In genomic region chr16:14328156-14328555, GRCm38 (mm10) we compare ENCODE assay signal across 24 mouse cellular contexts. TPM values are rescaled to one million over a fixed set of nuclear protein-coding genes. Genes with fewer than 3 reads are reported as not detected.
A peak's percentile ranks its signal among the peaks of the same experiment; 100 is the strongest.
DNase-seq lines count a peak whose midpoint lies in the region; ATAC-seq and TF ChIP-seq lines count a peak whose summit lies in the region.
"Had no signal": no experiment of that assay in that cellular context is flagged by ENCODE, and none has a peak within 500 bp of the region (broad histone marks: within the 10 kb centered on the region; RNA-seq: fewer than 3 reads in every experiment).

No protein-coding gene starts in this region.

- no peaks in the 10 kb centered on the region for H3K4me1 ChIP-seq in liver, embryonic 11.5 days (replicated peaks; ENCODE audit: control insufficient read depth, insufficient read depth, low read length)
- no peaks in the 10 kb centered on the region for H3K4me1 ChIP-seq in liver, embryonic 12.5 days
- no peaks in the 10 kb centered on the region for H3K4me1 ChIP-seq in lung, adult 2 months (ENCODE audit: control insufficient read depth, insufficient read depth, low read length)
- H3K4me1 ChIP-seq: forebrain, embryonic 10.5 days; forebrain, embryonic 13.5 days; hindbrain, embryonic 10.5 days; hindbrain, embryonic 13.5 days; intestine, embryonic 15.5 days had no signal

- ATAC-seq in liver, embryonic 11.5 days (replicated peaks; ENCODE audit: low FRiP score): no peak
- no peak for ATAC-seq in liver, embryonic 12.5 days
- ATAC-seq: activated CD4-positive, CD25-positive, alpha-beta regulatory T cell, adult 4 months; CD4-positive, CD25-positive, alpha-beta regulatory T cell, adult 4 months; forebrain, embryonic 13.5 days; forebrain, embryonic 16.5 days; hindbrain, embryonic 16.5 days; intestine, embryonic 15.5 days had no signal

- H3K4me2 ChIP-seq in liver, embryonic 11.5 days: no peak overlapping the region
- no peak overlapping the region for H3K4me2 ChIP-seq in liver, embryonic 12.5 days
- H3K4me2 ChIP-seq: forebrain, embryonic 13.5 days; heart, embryonic 11.5 days; hindbrain, embryonic 13.5 days; intestine, embryonic 15.5 days had no signal

- H3K4me3 ChIP-seq in liver, embryonic 11.5 days (ENCODE audit: low read depth, low read length): no peak overlapping the region
- no peak overlapping the region for H3K4me3 ChIP-seq in liver, embryonic 12.5 days
- H3K4me3 ChIP-seq in lung, adult 2 months (replicated peaks; ENCODE audit: extremely low read depth, low read depth, low read length): no peak overlapping the region
- H3K4me3 ChIP-seq: forebrain, embryonic 10.5 days; forebrain, embryonic 13.5 days; hindbrain, embryonic 10.5 days; hindbrain, embryonic 13.5 days; intestine, embryonic 15.5 days had no signal

- H3K36me3 ChIP-seq in liver, embryonic 11.5 days (ENCODE audit: control insufficient read depth, insufficient read depth, low read length): no peaks in the 10 kb centered on the region
- H3K36me3 ChIP-seq in liver, embryonic 12.5 days: no peaks in the 10 kb centered on the region
- H3K36me3 ChIP-seq: forebrain, embryonic 10.5 days; hindbrain, embryonic 10.5 days; hindbrain, embryonic 13.5 days; intestine, embryonic 15.5 days had no signal

- no peak for TF ChIP-seq POLR2A in lung, adult 2 months (IDR thresholded peaks at IDR 0.05; ENCODE audit: borderline replicate concordance, extremely low read depth, low read depth, low read length)

- no peaks in the 10 kb centered on the region for H3K9me3 ChIP-seq in liver, embryonic 11.5 days (ENCODE audit: control insufficient read depth, low read length)
- no peaks in the 10 kb centered on the region for H3K9me3 ChIP-seq in liver, embryonic 12.5 days (replicated peaks)
- H3K9me3 ChIP-seq: forebrain, embryonic 10.5 days; forebrain, embryonic 13.5 days; hindbrain, embryonic 10.5 days; hindbrain, embryonic 13.5 days; intestine, embryonic 15.5 days had no signal

- H3K27ac ChIP-seq in liver, embryonic 11.5 days (ENCODE audit: low read depth, low read length): no peak overlapping the region
- H3K27ac ChIP-seq in liver, embryonic 12.5 days: no peak overlapping the region
- H3K27ac ChIP-seq: forebrain, embryonic 10.5 days; forebrain, embryonic 13.5 days; hindbrain, embryonic 10.5 days; hindbrain, embryonic 13.5 days; intestine, embryonic 15.5 days had no signal

- peak; percentile 36 for DNase-seq in adrenal gland, adult 2 months
- DNase-seq in adrenal gland, postnatal 10 days: no peak
- peak; percentile 8 for DNase-seq in liver, embryonic 11.5 days (ENCODE audit: low spot score)
- peak; percentile 12 for DNase-seq in NIH3T3 (ENCODE audit: low read depth)
- DNase-seq in testis, postnatal 14 days (ENCODE audit: low spot score): peak; percentile 71
- no peak for DNase-seq in lung, adult 2 months
- DNase-seq: cerebellum, adult 18-20 months; cerebellum, adult 9-10 months; cerebellum, postnatal 14 days; gastrocnemius, postnatal 10 days; gastrocnemius, postnatal 36 days had no signal

- WGBS in liver, embryonic 11.5 days: 67% methylated on average over 1 of the region's 1 CpGs
- 50% methylated on average over 1 of the region's 1 CpGs for WGBS in liver, embryonic 12.5 days (ENCODE audit: insufficient replicate concordance)
- 59% methylated on average over 1 of the region's 1 CpGs for WGBS in lung, adult 2 months

- H3K9ac ChIP-seq in liver, embryonic 11.5 days (ENCODE audit: low read depth, low read length): no peak overlapping the region
- H3K9ac ChIP-seq in liver, embryonic 12.5 days: no peak overlapping the region
- H3K9ac ChIP-seq: forebrain, embryonic 13.5 days; hindbrain, embryonic 13.5 days; intestine, embryonic 15.5 days had no signal

- H3K27me3 ChIP-seq in liver, embryonic 11.5 days (replicated peaks; ENCODE audit: control insufficient read depth, insufficient read depth, low read length): no peaks in the 10 kb centered on the region
- no peaks in the 10 kb centered on the region for H3K27me3 ChIP-seq in liver, embryonic 12.5 days (replicated peaks)
- H3K27me3 ChIP-seq: forebrain, embryonic 13.5 days; hindbrain, embryonic 13.5 days; intestine, embryonic 15.5 days had no signal

- no peak for TF ChIP-seq CTCF in lung, adult 2 months (IDR thresholded peaks at IDR 0.05; ENCODE audit: insufficient read depth, low read length)

RNA-seq across cellular contexts. Expression of gene Fopnl, which starts 11.0 kb away (rescaled TPM):
- 10 to 100 TPM; 44.9 to 65.4 TPM for total RNA-seq in adrenal gland, adult 2 months (2021)
- polyA plus RNA-seq in adrenal gland, adult 2 months (2012; rRNA removed): 23.8 and 26.7 TPM in 2 replicates
- 10 to 100 TPM; 41.3 to 58.3 TPM for total RNA-seq in adrenal gland, postnatal 10 days (2021)
- 106 and 107 TPM in 2 replicates for polyA plus RNA-seq in liver, embryonic 11.5 days (2014; fragmentation: Nextera tagmentation; extraction: Ambion mirVana)
- 81.9 and 85.5 TPM in 2 replicates for polyA plus RNA-seq in liver, embryonic 12.5 days (2016; fragmentation: Nextera tagmentation; extraction: Ambion mirVana)
- polyA plus RNA-seq in lung, adult 2 months (2012; rRNA removed): 21.0 and 33.3 TPM in 2 replicates

RNA-seq across cellular contexts. Expression of gene Abcc1, which starts 33.2 kb away (rescaled TPM):
- 10 to 100 TPM; 21.3 to 28.5 TPM for total RNA-seq in adrenal gland, adult 2 months (2021)
- 34.9 and 39.0 TPM in 2 replicates for polyA plus RNA-seq in adrenal gland, adult 2 months (2012; rRNA removed)
- 10 to 100 TPM; 16.8 to 27.0 TPM for total RNA-seq in adrenal gland, postnatal 10 days (2021)
- polyA plus RNA-seq in liver, embryonic 11.5 days (2014; fragmentation: Nextera tagmentation; extraction: Ambion mirVana): 9.8 and 10.0 TPM in 2 replicates
- 6.2 and 6.6 TPM in 2 replicates for polyA plus RNA-seq in liver, embryonic 12.5 days (2016; fragmentation: Nextera tagmentation; extraction: Ambion mirVana)
- 28.7 and 32.8 TPM in 2 replicates for polyA plus RNA-seq in lung, adult 2 months (2012; rRNA removed)

RNA-seq across cellular contexts. Expression of gene Myh11, which starts 37.0 kb away (rescaled TPM):
- total RNA-seq in adrenal gland, adult 2 months (2021): 1 to 10 TPM; 3.9 to 7.6 TPM
- polyA plus RNA-seq in adrenal gland, adult 2 months (2012; rRNA removed): 0.73 and 0.94 TPM in 2 replicates
- 10 to 100 TPM; 12.0 to 19.6 TPM for total RNA-seq in adrenal gland, postnatal 10 days (2021)
- polyA plus RNA-seq in liver, embryonic 11.5 days (2014; fragmentation: Nextera tagmentation; extraction: Ambion mirVana): 0.84 and 0.90 TPM in 2 replicates
- 0.69 and 0.71 TPM in 2 replicates for polyA plus RNA-seq in liver, embryonic 12.5 days (2016; fragmentation: Nextera tagmentation; extraction: Ambion mirVana)
- polyA plus RNA-seq in lung, adult 2 months (2012; rRNA removed): 25.1 and 42.6 TPM in 2 replicates
- total RNA-seq: granulocyte monocyte progenitor cell, adult 5-6 weeks; MEL had no signal
- polyA plus RNA-seq: activated CD4-positive, CD25-positive, alpha-beta regulatory T cell, adult 4 months; CD4-positive, CD25-positive, alpha-beta regulatory T cell, adult 4 months had no signal

Comparison
In these comparisons a context has a peak if more than half of its experiments do, and no peak if none do; other contexts are left out.
1. DNase-seq: peak in adrenal gland, adult 2 months (single experiment), liver, embryonic 11.5 days (single experiment), NIH3T3 (single experiment) and testis, postnatal 14 days (single experiment); none in adrenal gland, postnatal 10 days (single experiment) and lung, adult 2 months (single experiment).
2. RNA of gene Myh11, which starts 37.0 kb away (polyA plus RNA-seq): 25.1 to 42.6 TPM in lung, adult 2 months; 0.84 to 0.90 TPM in liver, embryonic 11.5 days, 0.73 to 0.94 TPM in adrenal gland, adult 2 months and 0.69 to 0.71 TPM in liver, embryonic 12.5 days; every median in the first group is over 10 times any median in the second.